Mouse (Mus musculus) bone marrow, adult 2 months (tissue): Measurements from ENCODE around the gene Ptbp3.

Experiments
- CTCF ChIP-seq: fragments of 200-500 bp; IDR thresholded peaks from 2 replicates; pipeline ENCODE4 v1.5.1; 2011; ENCODE audit warnings: low read length, control low read depth; ENCODE audit not compliant: control insufficient read depth, insufficient read depth
- POLR2A ChIP-seq: fragments of 200-500 bp; IDR thresholded peaks from 2 replicates; pipeline ENCODE4 v1.6.1; 2011; ENCODE audit warnings: low read depth, mild to moderate bottlenecking, control low read depth, low read length, borderline replicate concordance; ENCODE audit not compliant: control insufficient read depth

DNA sequence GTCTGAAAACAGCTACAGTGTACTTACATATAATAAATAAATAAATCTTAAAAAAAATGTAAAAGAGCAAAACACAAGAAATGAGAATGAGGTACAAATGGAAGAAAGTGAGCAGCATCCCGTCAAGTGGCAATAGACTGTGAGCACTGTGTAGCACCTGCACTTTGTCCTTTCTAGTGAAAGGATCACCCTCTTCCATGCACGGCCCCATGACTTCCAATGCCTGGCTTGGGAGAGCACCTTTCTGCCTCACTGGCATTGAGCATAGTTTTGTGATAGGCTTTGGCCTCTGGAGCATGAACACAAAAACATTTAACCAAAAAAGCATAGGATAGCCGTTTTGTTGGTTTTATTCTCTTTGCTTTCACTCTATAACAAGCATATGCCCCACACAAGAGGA, 21.7 kb downstream of the Ptbp3 start:
- TF ChIP-seq CTCF (no peak), POLR2A (no peak)
